Mouse (Mus musculus) embryonic fibroblast, embryonic 13.5 days (primary cell): ENCODE results near the gene Lztr1.

Experiments used
- CTCF ChIP-seq: IDR thresholded peaks from 2 replicates; pipeline ENCODE4 v1.5.1; 2011; ENCODE audit warnings: mild to moderate bottlenecking, control low read depth, low read length, moderate library complexity, borderline replicate concordance; ENCODE audit not compliant: insufficient read depth
- POLR2A ChIP-seq: IDR thresholded peaks from 2 replicates; pipeline ENCODE4 v1.6.1; 2011; ENCODE audit warnings: low read depth, mild to moderate bottlenecking, control low read depth, low read length, moderate library complexity

- no peak for TF ChIP-seq CTCF
- TF ChIP-seq POLR2A: no peak
Observed at GRCm38 (mm10) chr16:17478331-17478943, 30.1 kb upstream of the Lztr1 start.
